In genomic region chr11:87358331-87359261, GRCm38 (mm10) we compare ENCODE assay signal across 8 mouse cellular contexts. TPM values are rescaled to one million over a fixed set of nuclear protein-coding genes. Genes with fewer than 3 reads are reported as not detected.
DNase-seq lines count a peak whose midpoint lies in the region; ATAC-seq and TF ChIP-seq lines count a peak whose summit lies in the region.

Gene Ppm1e (minus strand): TSS chr11:87359023.

- no peak for TF ChIP-seq CTCF in liver, postnatal 0 days (IDR thresholded peaks at IDR 0.05; ENCODE audit: low read depth)

- intact Hi-C loops in heart, postnatal 14 days (cut with DNase I): loop anchor here (5.0 kb wide), 1 partner anchor 111 kb away; no protein-coding TSS in a partner anchor

- no peaks in the 10 kb centered on the region for H3K36me3 ChIP-seq in forebrain, embryonic 14.5 days (ENCODE audit: control insufficient read depth, insufficient read depth, low read length)
- no peaks in the 10 kb centered on the region for H3K36me3 ChIP-seq in liver, postnatal 0 days (replicated peaks; ENCODE audit: insufficient read depth, low read length)
- no peaks in the 10 kb centered on the region for H3K36me3 ChIP-seq in neural tube, embryonic 15.5 days

- DNase-seq in CD8-positive naive resting alpha-beta T cell, adult 2 months (ENCODE audit: low read depth in 2 of 2, low spot score in 2 of 2): peak; percentile 8 to 35
- DNase-seq in cerebellum, adult 11 months: peak; percentile 57
- peak; percentile 95 for DNase-seq in forebrain, embryonic 14.5 days (ENCODE audit: low spot score)
- peak; percentile 78 to 79 for DNase-seq in heart, postnatal 14 days
- peak; percentile 85 for DNase-seq in layer of hippocampus, adult 11-12 months (ENCODE audit: low spot score)
- DNase-seq in liver, postnatal 0 days: peak; percentile 87
- peak; percentile 88 for DNase-seq in testis, postnatal 10 days (ENCODE audit: low spot score)

- under 1% methylated on average over 90 of the region's 104 CpGs for WGBS in forebrain, embryonic 14.5 days
- under 1% methylated on average over 81 of the region's 104 CpGs for WGBS in liver, postnatal 0 days (ENCODE audit: insufficient replicate concordance)
- under 1% methylated on average over 87 of the region's 104 CpGs for WGBS in neural tube, embryonic 15.5 days

- H3K4me1 ChIP-seq in forebrain, embryonic 14.5 days (ENCODE audit: control insufficient read depth, insufficient read depth, low read length): 0 out of 2 replicates have a peak, but pooled peaks cover 3% of the 10 kb centered on the region
- 0 out of 2 replicates have a peak, but pooled peaks cover 7% of the 10 kb centered on the region for H3K4me1 ChIP-seq in liver, postnatal 0 days (ENCODE audit: insufficient read depth)
- H3K4me1 ChIP-seq in neural tube, embryonic 15.5 days: peaks cover 20% of the 10 kb centered on the region

- H3K9me3 ChIP-seq in forebrain, embryonic 14.5 days (replicated peaks; ENCODE audit: control insufficient read depth, low read length): no peaks in the 10 kb centered on the region
- H3K9me3 ChIP-seq in liver, postnatal 0 days (ENCODE audit: low read length): no peaks in the 10 kb centered on the region
- H3K9me3 ChIP-seq in neural tube, embryonic 15.5 days (replicated peaks): no peaks in the 10 kb centered on the region

- peak within 1 kb of the TSS; percentile 84 for H3K27ac ChIP-seq in forebrain, embryonic 14.5 days (ENCODE audit: low read depth, low read length)
- H3K27ac ChIP-seq in liver, postnatal 0 days (ENCODE audit: low read depth): peak within 1 kb of the TSS; percentile 53
- H3K27ac ChIP-seq in neural tube, embryonic 15.5 days (replicated peaks): peak within 1 kb of the TSS; percentile 84

- no peak for TF ChIP-seq EP300 in liver, postnatal 0 days (IDR thresholded peaks at IDR 0.05; ENCODE audit: low read depth)

- no peaks in the 10 kb centered on the region for H3K27me3 ChIP-seq in forebrain, embryonic 14.5 days (replicated peaks; ENCODE audit: control insufficient read depth, insufficient read depth, low read length)
- peaks cover 15% of the 10 kb centered on the region for H3K27me3 ChIP-seq in liver, postnatal 0 days (ENCODE audit: insufficient read depth, low read length)
- no peaks in the 10 kb centered on the region for H3K27me3 ChIP-seq in neural tube, embryonic 15.5 days (replicated peaks)

- peak within 1 kb of the TSS; percentile 87 for H3K4me3 ChIP-seq in forebrain, embryonic 14.5 days (ENCODE audit: low read depth, low read length)
- peak within 1 kb of the TSS; percentile 88 for H3K4me3 ChIP-seq in liver, postnatal 0 days (ENCODE audit: low read depth, low read length)
- peak within 1 kb of the TSS; percentile 93 for H3K4me3 ChIP-seq in neural tube, embryonic 15.5 days (replicated peaks)

- H3K9ac ChIP-seq in forebrain, embryonic 14.5 days (ENCODE audit: low read length): peak within 1 kb of the TSS; percentile 88
- H3K9ac ChIP-seq in liver, postnatal 0 days (replicated peaks): peak within 1 kb of the TSS; percentile 69
- peak within 1 kb of the TSS; percentile 69 for H3K9ac ChIP-seq in neural tube, embryonic 15.5 days (replicated peaks)

- H3K4me2 ChIP-seq in forebrain, embryonic 14.5 days (ENCODE audit: low read length): peak within 1 kb of the TSS; percentile 65
- peak within 1 kb of the TSS; percentile 93 for H3K4me2 ChIP-seq in liver, postnatal 0 days (ENCODE audit: low read depth, low read length)
- peak within 1 kb of the TSS; percentile 64 for H3K4me2 ChIP-seq in neural tube, embryonic 15.5 days

- ATAC-seq in forebrain, embryonic 14.5 days: peak; percentile 95
- peak; percentile 97 for ATAC-seq in liver, postnatal 0 days
- peak; percentile 96 for ATAC-seq in neural tube, embryonic 15.5 days (ENCODE audit: low FRiP score)

RNA-seq across cellular contexts. Expression of gene Ppm1e, which starts in this region (rescaled TPM):
- polyA plus RNA-seq in forebrain, embryonic 14.5 days (2014; fragmentation: Nextera tagmentation; extraction: Ambion mirVana): 22.3 and 25.1 TPM in 2 replicates
- 10 to 100 TPM; 12.0 to 14.7 TPM for total RNA-seq in heart, postnatal 14 days (2021)
- polyA plus RNA-seq in liver, postnatal 0 days (2015; fragmentation: Nextera tagmentation; extraction: Ambion mirVana): 0.70 and 1.2 TPM in 2 replicates
- 20.9 and 26.3 TPM in 2 replicates for polyA plus RNA-seq in neural tube, embryonic 15.5 days (2015; fragmentation: Nextera tagmentation; extraction: Ambion mirVana)

Comparison
In these comparisons a context has a peak if more than half of its experiments do, and no peak if none do; other contexts are left out.
1. Peak in every context shown above with its lines: DNase-seq, ATAC-seq, H3K4me3 ChIP-seq and H3K27ac ChIP-seq.
2. DNase-seq: peak in every context shown above with its lines; median percentile 95 in forebrain, embryonic 14.5 days; 88 in testis, postnatal 10 days; 87 in liver, postnatal 0 days; 85 in layer of hippocampus, adult 11-12 months; 78 in heart, postnatal 14 days; 57 in cerebellum, adult 11 months; 22 in CD8-positive naive resting alpha-beta T cell, adult 2 months.